Mouse (Mus musculus): ENCODE results near the gene Hoxc6. TPM values are rescaled to one million over a fixed set of nuclear protein-coding genes. Genes with fewer than 3 reads are reported as not detected.

Gene Hoxc6
- polyA plus RNA-seq, 1 experiment from 2014 or later: 0.16 TPM

- Histone ChIP-seq H3K36me3 (ENCODE audit: control insufficient read depth, insufficient read depth) (no peaks in the 10 kb centered on the region), H3K4me3 (ENCODE audit: low read length) (no peak overlapping the region), H3K27ac (ENCODE audit: low read length) (no peak overlapping the region), H3K4me2 (ENCODE audit: low read depth, low read length) (no peak overlapping the region), H3K9me3 (replicated peaks; ENCODE audit: control insufficient read depth, low read length) (no peaks in the 10 kb centered on the region), H3K27me3 (ENCODE audit: control insufficient read depth, insufficient read depth, low read length) (peaks cover 88% of the 10 kb centered on the region), H3K9ac (ENCODE audit: low read length) (no peak overlapping the region), H3K4me1 (ENCODE audit: control insufficient read depth, insufficient read depth, low read length) (no peaks in the 10 kb centered on the region)
- no peak for ATAC-seq (replicated peaks; ENCODE audit: extremely low read depth, insufficient read depth, low FRiP score)
- 4% methylated on average over 21 of the region's 21 CpGs for WGBS
These were observed 61.4 kb downstream of the Hoxc6 start for GRCm38 (mm10) chr15:103059393-103059992.

GRCm38 (mm10) chr15:103060021-103060340, 61.9 kb downstream of the Hoxc6 start:
- Histone ChIP-seq H3K27ac (ENCODE audit: low read length) (no peak overlapping the region), H3K4me1 (ENCODE audit: control insufficient read depth, insufficient read depth, low read length) (no peaks in the 10 kb centered on the region), H3K27me3 (ENCODE audit: control insufficient read depth, insufficient read depth, low read length) (peaks cover 88% of the 10 kb centered on the region), H3K4me3 (ENCODE audit: low read length) (no peak overlapping the region), H3K9ac (ENCODE audit: low read length) (no peak overlapping the region), H3K9me3 (replicated peaks; ENCODE audit: control insufficient read depth, low read length) (no peaks in the 10 kb centered on the region), H3K4me2 (ENCODE audit: low read depth, low read length) (no peak overlapping the region), H3K36me3 (ENCODE audit: control insufficient read depth, insufficient read depth) (no peaks in the 10 kb centered on the region)
- no peak for ATAC-seq (replicated peaks; ENCODE audit: extremely low read depth, insufficient read depth, low FRiP score)
- WGBS: 21% methylated on average over 11 of the region's 11 CpGs

- Histone ChIP-seq H3K9ac (ENCODE audit: low read length) (no peak overlapping the region), H3K27me3 (ENCODE audit: control insufficient read depth, insufficient read depth, low read length) (peaks cover 90% of the 10 kb centered on the region), H3K4me3 (ENCODE audit: low read length) (peak overlapping the region; percentile 1; the same call in 1 of the 2 replicates), H3K4me2 (ENCODE audit: low read depth, low read length) (no peak overlapping the region), H3K36me3 (ENCODE audit: control insufficient read depth, insufficient read depth) (no peaks in the 10 kb centered on the region), H3K4me1 (ENCODE audit: control insufficient read depth, insufficient read depth, low read length) (no peaks in the 10 kb centered on the region), H3K9me3 (replicated peaks; ENCODE audit: control insufficient read depth, low read length) (no peaks in the 10 kb centered on the region), H3K27ac (ENCODE audit: low read length) (no peak overlapping the region)
- 5% methylated on average over 36 of the region's 36 CpGs for WGBS
- ATAC-seq (replicated peaks; ENCODE audit: extremely low read depth, insufficient read depth, low FRiP score): no peak
These were observed 62.5 kb downstream of the Hoxc6 start for GRCm38 (mm10) chr15:103060341-103061130.

- H3K4me1 ChIP-seq (ENCODE audit: control insufficient read depth, insufficient read depth, low read length): no peaks in the 10 kb centered on the region
- no peak overlapping the region for H3K4me2 ChIP-seq (ENCODE audit: low read depth, low read length)
- no peak overlapping the region for H3K9ac ChIP-seq (ENCODE audit: low read length)
- H3K4me3 ChIP-seq (ENCODE audit: low read length): peak overlapping the region; percentile 1; the same call in 1 of the 2 replicates
- no peaks in the 10 kb centered on the region for H3K36me3 ChIP-seq (ENCODE audit: control insufficient read depth, insufficient read depth)
- WGBS: 3% methylated on average over 30 of the region's 30 CpGs
- peaks cover 92% of the 10 kb centered on the region for H3K27me3 ChIP-seq (ENCODE audit: control insufficient read depth, insufficient read depth, low read length)
- no peaks in the 10 kb centered on the region for H3K9me3 ChIP-seq (replicated peaks; ENCODE audit: control insufficient read depth, low read length)
- H3K27ac ChIP-seq (ENCODE audit: low read length): no peak overlapping the region
- no peak for ATAC-seq (replicated peaks; ENCODE audit: extremely low read depth, insufficient read depth, low FRiP score)
These were observed 63.2 kb downstream of the Hoxc6 start for GRCm38 (mm10) chr15:103061131-103061825.

MicroRNAs within 50 kb of the gene (microRNA counts, 519-probe panel; counts per million panel counts)
- not detected for microRNA mmu-miR-615-3p
- not detected for microRNA mmu-miR-615-5p

Small RNA genes lying within 50 kb of the gene (microRNA-seq; reads per million reads assigned to microRNA genes)
- 13.2 reads per million, percentile 30 among the genes with 10 or more reads in this experiment for gene Mir196a-2
- 46.5 reads per million, percentile 43 among the genes with 10 or more reads in this experiment for gene Mir615

Other genes starting within 250 kb of the Hoxc6 start
- not detected in 2 replicates for gene Hoxc13, start 77.2 kb upstream of the Hoxc6 start, polyA plus RNA-seq (2015; fragmentation: Nextera tagmentation; extraction: Ambion mirVana)
- not detected in 2 replicates for gene Hoxc12, start 61.5 kb upstream of the Hoxc6 start, polyA plus RNA-seq (2015; fragmentation: Nextera tagmentation; extraction: Ambion mirVana)
- not detected in 2 replicates for gene Hoxc11, start 43.8 kb upstream of the Hoxc6 start, polyA plus RNA-seq (2015; fragmentation: Nextera tagmentation; extraction: Ambion mirVana)
- gene Hoxc10, start 31.5 kb upstream of the Hoxc6 start, polyA plus RNA-seq (2015; fragmentation: Nextera tagmentation; extraction: Ambion mirVana): not detected in 2 replicates
- 0.11 and 0.14 TPM in 2 replicates for gene Hoxc5, start 30.8 kb upstream of the Hoxc6 start, polyA plus RNA-seq (2015; fragmentation: Nextera tagmentation; extraction: Ambion mirVana)
- gene Hoxc9, start 21.8 kb upstream of the Hoxc6 start, polyA plus RNA-seq (2015; fragmentation: Nextera tagmentation; extraction: Ambion mirVana): not detected in 2 replicates
- gene Hoxc8, start 7.7 kb upstream of the Hoxc6 start, polyA plus RNA-seq (2015; fragmentation: Nextera tagmentation; extraction: Ambion mirVana): not detected in 2 replicates
- 0.45 TPM in 2 replicates for gene Hoxc4, start 20.7 kb downstream of the Hoxc6 start, polyA plus RNA-seq (2015; fragmentation: Nextera tagmentation; extraction: Ambion mirVana)
- 14.9 and 17.1 TPM in 2 replicates for gene Smug1, start 168.8 kb downstream of the Hoxc6 start, polyA plus RNA-seq (2015; fragmentation: Nextera tagmentation; extraction: Ambion mirVana)
- 70.4 and 81.2 TPM in 2 replicates for gene Cbx5, start 241.6 kb downstream of the Hoxc6 start, polyA plus RNA-seq (2015; fragmentation: Nextera tagmentation; extraction: Ambion mirVana)
- 344 and 353 TPM in 2 replicates for gene Hnrnpa1, start 242.2 kb downstream of the Hoxc6 start, polyA plus RNA-seq (2015; fragmentation: Nextera tagmentation; extraction: Ambion mirVana)